Mouse (Mus musculus) splenic B cell, adult 2 months (primary cell): Measurements from ENCODE around the gene Olfr108.

Experiments used
- DNase-seq: peaks from one replicate; pipeline ENCODE4 v3.0.0-alpha.2; 2011; ENCODE audit warnings: low read depth, low spot score
- H3K27me3 ChIP-seq: 2 replicates; pipeline ENCODE4 v1.6.1; 2012; ENCODE audit warnings: mild to moderate bottlenecking, low read length, moderate library complexity, mixed read lengths; ENCODE audit not compliant: control insufficient read depth, poor library complexity, insufficient read depth, severe bottlenecking
- H3K36me3 ChIP-seq: 2 replicates; pipeline ENCODE4 v1.6.1; 2012; ENCODE audit warnings: mild to moderate bottlenecking, low read length, moderate library complexity, mixed read lengths; ENCODE audit not compliant: control insufficient read depth, poor library complexity, insufficient read depth, severe bottlenecking

Gene Olfr108

GRCm38 (mm10) chr17:37445180-37445579, at the start of gene Olfr108:
TSS of gene Olfr108 (plus strand) at chr17:37445480.
- DNase-seq = no peak
- Histone ChIP-seq H3K36me3 (no peaks in the 10 kb centered on the region), H3K27me3 (no peaks in the 10 kb centered on the region)

DNA sequence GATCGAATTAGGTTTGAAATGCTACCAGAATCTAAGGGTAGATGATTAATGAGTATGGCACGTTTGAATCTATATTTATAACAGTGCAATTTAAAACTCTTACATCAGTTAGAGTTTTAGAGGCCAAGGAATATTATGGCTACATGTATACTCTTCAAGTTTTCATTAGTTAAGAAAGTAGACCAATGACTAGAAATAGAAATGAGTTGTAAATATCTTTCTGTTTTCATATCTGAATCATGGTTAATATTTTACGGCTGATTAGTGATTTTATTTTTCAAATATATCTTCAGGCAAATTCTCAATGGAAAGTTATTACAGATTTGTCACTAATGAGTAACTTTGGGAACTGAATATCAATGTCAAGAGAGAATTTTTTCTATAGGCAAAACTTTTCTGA, 46.4 kb upstream of the Olfr108 start, which contains the start of gene Olfr107:
TSS of gene Olfr107 (plus strand) at position 301 of the 400 bp plus-strand sequence.
- no peak for DNase-seq
- H3K36me3 ChIP-seq = no peaks in the 10 kb centered on the region
- no peaks in the 10 kb centered on the region for H3K27me3 ChIP-seq

GRCm38 (mm10) chr17:37413380-37413779, 31.9 kb upstream of the Olfr108 start:
- no peaks in the 10 kb centered on the region for H3K27me3 ChIP-seq
- no peak for DNase-seq
- H3K36me3 ChIP-seq = no peaks in the 10 kb centered on the region

- no peak for DNase-seq
- no peaks in the 10 kb centered on the region for H3K27me3 ChIP-seq
- H3K36me3 ChIP-seq = no peaks in the 10 kb centered on the region
These were observed 13.3 kb downstream of the Olfr108 start, which contains the start of gene Olfr109 for GRCm38 (mm10) chr17:37458616-37459015. TSS of gene Olfr109 (plus strand) at chr17:37458916.

DNA sequence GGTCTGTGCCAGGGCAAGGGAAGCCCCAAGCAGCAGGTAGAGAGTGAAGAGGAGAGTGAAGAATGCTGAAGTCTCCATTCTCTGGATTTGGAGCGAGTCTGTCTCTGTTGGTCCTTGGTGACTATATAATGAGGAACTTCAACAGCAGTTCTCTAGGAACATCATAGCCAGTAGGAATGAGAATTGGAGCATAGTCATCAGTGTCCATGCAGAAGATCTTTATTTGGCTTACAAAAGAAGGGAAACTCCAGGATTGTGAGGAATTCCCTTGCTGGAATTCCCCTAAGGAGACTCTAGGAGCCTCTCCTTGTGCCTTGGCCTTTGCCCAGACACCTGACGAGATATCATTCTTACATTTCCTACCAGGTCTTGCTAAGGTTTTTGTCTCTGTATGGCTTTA, 38.2 kb downstream of the Olfr108 start, which contains the start of gene H2-M2:
TSS of gene H2-M2 (minus strand) at position 101 of the 400 bp plus-strand sequence.
- no peaks in the 10 kb centered on the region for H3K27me3 ChIP-seq
- no peaks in the 10 kb centered on the region for H3K36me3 ChIP-seq
- DNase-seq = no peak

GRCm38 (mm10) chr17:37491930-37492518, 46.7 kb downstream of the Olfr108 start, which contains the start of gene Olfr110:
TSS of gene Olfr110 (plus strand) at chr17:37492468.
- DNase-seq = no peak
- no peaks in the 10 kb centered on the region for H3K36me3 ChIP-seq
- H3K27me3 ChIP-seq = no peaks in the 10 kb centered on the region
